Mouse (Mus musculus) cerebellum, adult 11-12 months (tissue): ENCODE data around the gene Acsl6.
"Not testable (repeated sequence)": the region's sequence is repeated elsewhere in the genome, so short reads cannot be mapped to it uniquely, and the experiment has no call there.

Experiments
- DNase-seq: peaks from one replicate; pipeline ENCODE4 v3.0.0; 2022

Acsl6 gene

GRCm38 (mm10) chr11:54303728-54304470 is at the start of gene Acsl6:
TSS of gene Acsl6 (plus strand) at chr11:54303798.
- DNase-seq: peak; percentile 73

DNA sequence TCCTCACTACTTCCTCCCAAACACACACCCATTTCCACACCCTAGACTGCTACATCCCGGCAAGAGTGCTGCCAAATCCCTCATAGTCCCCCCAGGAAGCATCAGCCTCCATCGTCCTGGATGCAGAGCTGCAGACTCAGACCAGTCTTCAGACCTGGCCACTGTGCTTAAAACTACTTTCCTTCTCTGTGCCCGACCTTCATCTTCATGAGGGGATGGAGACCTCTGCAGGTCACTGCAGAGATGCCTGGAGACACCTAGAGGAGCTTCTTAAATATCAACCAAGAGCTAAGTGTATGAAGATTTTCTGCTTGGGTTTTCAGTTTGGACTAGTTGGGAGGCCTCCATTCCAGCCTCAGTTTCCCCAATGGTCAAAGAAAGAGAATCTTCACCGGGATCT is 49.5 kb upstream of the Acsl6 start:
- DNase-seq: no peak

DNA sequence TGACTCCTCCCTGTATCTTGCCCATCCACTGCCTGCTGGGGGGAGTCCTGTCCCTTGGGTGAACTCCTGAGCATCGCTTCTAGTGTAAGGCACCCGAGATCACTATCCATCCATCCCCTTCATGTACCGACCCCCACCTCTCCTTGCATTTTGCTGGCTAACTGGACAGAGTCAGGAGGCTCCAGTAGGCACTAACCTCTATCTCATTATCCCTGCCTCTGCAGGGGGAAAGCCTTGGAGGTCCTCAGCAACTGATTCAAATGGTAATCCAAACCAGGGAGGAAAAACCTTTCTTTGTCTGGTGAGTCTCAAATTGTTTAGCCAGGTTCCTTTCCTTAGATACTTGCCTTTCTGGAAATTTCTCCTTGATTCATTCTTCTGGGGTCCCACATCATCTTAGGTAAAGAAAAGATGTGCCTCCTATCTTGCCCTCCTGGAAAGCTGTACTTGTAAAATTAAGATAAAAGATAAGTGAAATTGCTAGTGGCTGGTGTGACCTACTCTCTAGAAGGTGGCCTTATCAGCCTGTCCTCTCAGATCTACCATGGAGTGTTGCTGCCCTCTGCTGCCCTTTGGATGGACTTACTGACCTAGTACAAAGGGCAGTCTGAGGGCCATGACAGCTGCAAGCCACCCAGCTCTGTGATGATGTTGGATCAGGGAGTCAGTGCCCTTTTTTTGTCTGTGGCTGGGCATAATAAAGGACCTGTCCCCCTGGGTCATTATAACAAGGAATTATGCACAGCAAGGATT is 46.8 kb upstream of the Acsl6 start:
- peak; percentile 78 for DNase-seq

DNA sequence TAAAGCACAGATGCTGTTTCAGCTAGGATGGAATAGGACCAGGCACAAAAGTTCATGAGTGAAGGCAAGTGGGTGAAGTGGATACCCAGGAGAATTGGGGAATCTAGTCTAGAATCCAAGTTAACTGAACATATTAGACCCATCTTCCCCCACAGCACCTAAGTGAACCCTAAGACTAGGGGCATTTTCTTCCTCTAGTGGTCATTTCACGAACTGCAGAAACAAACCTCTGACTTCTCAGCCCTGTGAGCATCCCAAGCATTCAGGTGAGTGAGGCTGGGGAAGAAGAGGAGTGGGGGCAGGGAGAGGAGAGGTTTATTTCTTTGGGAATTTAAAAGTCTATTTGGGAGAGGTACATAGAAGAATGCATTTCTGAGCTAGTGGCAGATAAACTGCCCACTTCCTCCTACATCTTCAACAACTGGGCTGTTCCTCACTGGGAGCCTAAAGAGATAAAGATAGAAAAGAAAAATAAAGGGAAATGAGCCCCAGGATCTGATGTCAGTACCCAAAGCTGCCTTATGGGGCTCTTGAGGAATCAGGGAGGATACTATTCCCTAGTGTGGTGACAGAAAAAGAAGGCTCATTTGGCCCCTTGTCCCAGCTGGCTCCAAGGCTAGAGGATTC is 40.1 kb upstream of the Acsl6 start:
- DNase-seq: no peak

DNA sequence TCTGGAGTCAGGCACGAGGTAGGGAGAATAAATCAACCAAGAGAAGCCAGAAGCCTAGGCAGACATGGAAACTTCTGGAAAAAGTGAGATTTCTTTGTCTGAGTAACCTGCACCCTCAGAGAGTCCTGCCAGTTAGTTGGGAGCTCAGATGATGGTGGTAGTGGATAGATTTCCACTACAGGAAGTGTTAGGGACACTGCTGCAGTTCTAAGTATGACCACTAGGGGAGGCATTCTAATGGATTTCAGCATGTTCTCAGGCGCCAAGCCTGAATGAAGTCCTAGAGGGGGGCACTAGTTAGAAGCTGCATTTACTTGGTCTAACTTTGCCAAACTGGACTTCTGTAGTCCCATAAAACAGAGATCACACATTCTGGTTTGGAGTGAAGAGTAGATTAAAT is 39.1 kb upstream of the Acsl6 start:
- peak; percentile 35 for DNase-seq

DNA sequence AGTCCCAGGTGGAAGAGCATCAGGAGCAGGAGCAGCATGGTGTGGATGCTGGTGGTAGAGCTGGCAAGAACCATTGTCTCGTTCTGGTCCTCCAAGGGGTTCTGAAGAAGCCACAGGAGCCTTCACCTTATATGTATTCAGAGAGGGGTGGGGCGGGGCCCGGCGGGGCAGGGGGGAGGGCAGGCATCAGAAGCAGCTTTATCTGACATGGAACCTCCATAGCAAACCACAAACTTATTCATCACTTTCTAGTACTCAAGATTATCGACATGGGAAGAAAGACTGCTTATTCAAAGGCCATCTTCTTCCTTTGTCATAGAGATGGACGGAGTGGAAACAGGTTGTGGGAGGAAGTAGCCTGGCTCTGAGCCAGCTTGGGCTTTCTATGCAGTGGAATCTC is 36.4 kb upstream of the Acsl6 start, which contains the start of gene Il3:
TSS of gene Il3 (minus strand) at position 101 of the 400 bp plus-strand sequence.
- no peak for DNase-seq

- no peak for DNase-seq
Observed at GRCm38 (mm10) chr11:54269191-54269896, 34.3 kb upstream of the Acsl6 start.

GRCm38 (mm10) chr11:54271437-54271949 is 32.1 kb upstream of the Acsl6 start:
- no peak for DNase-seq

DNA sequence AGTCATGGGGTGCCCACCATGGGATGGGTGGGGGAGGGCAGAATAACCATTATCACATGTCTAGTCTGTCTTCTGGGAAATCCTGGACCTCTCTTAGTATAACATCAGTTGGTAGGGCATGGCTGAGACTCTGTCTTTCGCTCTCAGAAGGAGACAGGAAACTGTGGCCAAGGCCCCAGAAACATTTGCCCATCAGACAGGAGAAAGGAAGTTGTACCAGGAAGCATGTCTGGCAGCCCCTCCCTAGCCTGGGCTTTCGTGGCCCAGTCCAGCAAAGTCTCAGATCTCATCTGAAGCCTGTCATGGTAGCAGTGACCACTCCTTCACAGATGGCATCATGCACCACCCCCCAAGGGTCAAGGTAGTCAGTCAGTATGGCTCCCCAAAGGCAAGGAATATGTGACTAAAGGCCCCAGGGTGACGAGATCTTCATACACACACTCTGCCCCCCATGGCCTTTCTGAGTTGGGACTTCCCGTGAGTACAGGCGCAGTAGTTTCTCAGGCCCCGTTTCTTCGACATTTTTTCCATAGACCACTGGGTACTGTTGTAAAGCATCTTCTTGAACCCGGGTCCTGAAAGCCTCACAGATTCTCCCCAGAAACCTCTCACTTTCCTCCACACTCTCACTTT is 15.7 kb upstream of the Acsl6 start:
- DNase-seq: no peak

- no peak for DNase-seq
Observed at GRCm38 (mm10) chr11:54292163-54292562, 11.4 kb upstream of the Acsl6 start.

DNA sequence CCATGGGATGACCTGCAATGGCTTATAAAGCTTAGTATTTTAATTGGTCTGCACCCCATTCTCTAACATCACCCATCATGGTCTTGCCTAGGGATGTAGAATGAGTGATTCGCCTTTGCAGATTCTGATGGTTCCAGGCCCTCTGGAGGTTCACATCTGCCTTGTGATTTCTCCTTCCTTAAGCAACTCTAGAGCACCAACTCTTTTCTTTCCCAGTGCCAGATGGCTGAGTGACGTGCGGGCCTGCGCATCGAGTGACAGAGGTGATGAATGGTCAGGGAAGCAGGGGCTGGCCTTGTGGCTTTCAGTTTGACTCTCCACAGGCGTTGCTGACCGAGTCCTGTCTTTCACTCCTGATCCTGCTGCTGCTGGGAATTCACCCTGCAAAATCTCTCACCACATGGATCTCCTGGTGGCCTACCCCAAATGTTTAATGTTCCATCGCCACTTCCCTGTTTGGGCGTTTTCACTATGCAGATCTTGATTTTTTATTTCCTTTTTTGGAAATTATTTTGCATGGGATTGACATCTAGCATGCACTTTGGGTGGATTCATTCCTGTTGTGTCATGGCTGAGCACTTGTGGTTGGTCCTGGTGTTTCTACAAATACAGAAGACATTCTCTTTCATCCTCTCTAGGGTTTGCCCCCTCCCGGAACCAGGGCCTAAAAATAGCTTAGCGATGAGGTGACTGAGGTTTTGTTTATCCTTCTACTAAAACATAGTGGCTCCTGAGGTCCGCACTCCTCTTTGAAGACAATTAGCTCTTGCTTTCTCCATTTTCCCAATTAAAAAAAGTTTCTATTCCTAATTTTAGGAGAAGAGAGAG is 9.4 kb upstream of the Acsl6 start:
- no peak for DNase-seq

DNA sequence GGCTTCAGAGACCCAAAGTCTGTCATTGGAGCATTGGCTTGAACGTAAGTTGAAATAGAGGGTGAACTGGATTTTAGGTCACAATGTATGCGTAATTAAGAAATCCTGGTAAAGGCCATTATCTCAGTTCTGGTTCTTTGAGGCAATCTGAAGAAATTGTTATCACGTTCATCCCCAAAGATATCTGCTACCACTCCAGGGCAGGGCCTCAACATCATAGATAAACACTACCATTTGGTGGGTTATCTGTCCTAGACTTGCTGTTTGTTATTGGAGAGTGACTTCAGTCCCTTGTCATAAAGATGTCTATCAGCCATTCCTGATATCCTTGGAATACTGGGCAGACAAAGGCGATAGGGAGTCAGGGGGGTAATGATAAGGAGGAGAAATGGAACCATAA is 7.6 kb upstream of the Acsl6 start:
- no peak for DNase-seq

DNA sequence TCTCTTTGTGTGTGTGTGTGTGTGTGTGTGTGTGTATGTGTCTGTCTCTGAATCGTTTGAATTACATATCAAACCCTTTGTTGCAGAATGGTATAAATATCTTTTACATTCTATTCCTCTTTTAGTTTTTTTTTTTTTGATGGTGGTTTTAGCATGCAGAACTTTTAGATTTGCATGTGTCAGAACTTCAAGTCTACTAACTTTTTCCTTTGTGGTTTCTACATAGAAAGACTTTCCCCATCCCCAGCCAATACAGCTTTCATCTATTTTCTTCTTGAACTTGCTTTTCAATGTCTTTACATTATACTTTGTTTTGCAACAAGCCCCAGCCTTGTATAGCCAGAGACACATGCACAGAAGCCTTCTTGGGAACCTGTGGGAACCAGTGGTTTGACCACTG is 6.9 kb upstream of the Acsl6 start:
- no peak for DNase-seq

GRCm38 (mm10) chr11:54297471-54297870 is 6.1 kb upstream of the Acsl6 start:
- DNase-seq: not testable (repeated sequence)

DNA sequence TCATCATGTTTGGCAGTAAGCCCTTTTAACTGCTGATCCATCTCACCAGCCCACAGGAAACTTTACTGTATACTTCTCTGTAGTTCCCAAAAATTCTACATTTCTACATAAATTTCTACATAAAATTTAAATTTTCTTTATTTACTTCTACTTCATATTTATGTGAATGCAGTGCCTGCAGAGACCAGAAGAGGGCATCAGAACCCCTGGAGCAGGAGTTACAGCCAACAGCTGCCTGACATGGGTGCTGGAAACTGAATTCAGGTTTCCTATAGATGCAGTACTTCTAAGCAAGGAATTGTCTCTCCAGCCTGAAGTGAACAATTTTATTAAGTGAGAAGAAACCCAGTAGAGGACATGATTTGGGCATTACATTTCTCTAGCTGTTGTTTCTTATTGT is 4.8 kb upstream of the Acsl6 start:
- no peak for DNase-seq

DNA sequence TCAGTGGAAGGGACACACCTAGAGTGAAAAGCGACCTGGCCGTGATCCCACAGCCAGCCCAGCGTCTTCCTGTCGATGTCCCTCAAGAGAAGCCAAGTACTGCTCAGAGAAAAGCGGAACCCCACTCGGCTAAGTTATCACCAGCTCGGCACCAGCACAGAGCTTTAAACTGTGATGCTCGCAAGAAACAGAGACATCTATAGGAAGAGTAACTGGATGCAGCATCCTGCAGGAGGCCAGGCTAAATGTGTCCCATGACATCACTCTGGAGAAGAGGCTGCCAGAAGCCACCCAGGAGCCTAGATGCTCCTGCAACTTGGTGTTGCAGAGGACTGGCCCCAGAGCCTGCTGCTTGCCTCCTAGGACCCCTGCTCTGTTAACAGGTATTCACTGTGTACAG is 1.6 kb upstream of the Acsl6 start:
- DNase-seq: peak; percentile 78

GRCm38 (mm10) chr11:54302606-54303005 is 992 bp upstream of the Acsl6 start:
- DNase-seq: peak; percentile 52

DNA sequence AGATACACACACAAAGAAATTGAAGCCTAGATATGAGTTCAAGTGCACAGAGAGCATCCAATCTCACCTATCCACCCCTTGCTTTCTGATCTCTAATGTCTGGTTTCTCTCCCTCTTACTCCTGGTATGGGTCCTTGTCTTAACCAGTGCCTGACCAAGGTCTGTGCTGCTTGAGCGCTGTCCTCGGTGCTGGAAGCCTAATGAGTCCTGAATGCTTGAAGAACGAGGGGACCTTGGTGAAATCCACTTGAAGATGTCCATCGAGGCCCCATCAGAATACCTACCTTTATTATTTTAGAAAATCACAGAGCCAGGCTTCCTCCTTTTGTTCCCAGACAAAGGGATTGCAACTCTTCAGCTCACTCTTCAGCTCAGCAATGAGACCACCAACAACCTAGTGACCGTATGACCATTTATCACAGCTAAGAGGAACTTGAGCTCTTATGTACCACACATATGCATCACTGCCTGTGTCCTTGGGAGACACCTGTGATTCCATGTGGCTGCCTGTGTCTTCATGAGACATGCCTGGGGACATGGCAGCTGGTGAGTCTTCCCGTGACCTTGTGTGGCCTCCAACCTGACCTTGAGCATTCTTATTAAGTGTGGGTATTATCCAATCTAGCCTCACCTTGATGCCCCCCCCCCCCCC is 396 bp upstream of the Acsl6 start:
- DNase-seq: no peak

DNA sequence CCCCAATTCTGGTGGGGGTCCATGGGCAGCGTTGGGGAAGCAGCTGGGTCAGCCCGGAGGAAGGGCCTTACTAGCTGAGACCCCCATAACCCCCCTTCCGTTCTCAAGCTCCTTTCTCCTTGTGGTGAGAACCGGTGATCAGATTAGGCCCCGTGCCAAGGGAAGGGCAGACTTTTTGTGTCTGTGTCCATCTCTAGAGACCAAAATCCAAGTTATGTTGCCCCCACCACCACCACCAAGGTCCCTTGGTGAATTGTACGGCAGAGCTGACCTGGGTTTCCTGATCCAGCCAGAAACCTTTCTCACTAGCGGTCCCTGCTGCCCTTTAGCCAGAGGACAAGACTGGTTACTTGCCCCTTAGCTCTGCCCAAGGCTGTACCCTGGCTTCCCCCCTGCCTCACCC is 874 bp downstream of the Acsl6 start:
- DNase-seq: no peak

GRCm38 (mm10) chr11:54305331-54305730 is 1.7 kb downstream of the Acsl6 start:
- no peak for DNase-seq
